Comparison of ENCODE assay signal across 8 mouse cellular contexts in the genomic region with DNA sequence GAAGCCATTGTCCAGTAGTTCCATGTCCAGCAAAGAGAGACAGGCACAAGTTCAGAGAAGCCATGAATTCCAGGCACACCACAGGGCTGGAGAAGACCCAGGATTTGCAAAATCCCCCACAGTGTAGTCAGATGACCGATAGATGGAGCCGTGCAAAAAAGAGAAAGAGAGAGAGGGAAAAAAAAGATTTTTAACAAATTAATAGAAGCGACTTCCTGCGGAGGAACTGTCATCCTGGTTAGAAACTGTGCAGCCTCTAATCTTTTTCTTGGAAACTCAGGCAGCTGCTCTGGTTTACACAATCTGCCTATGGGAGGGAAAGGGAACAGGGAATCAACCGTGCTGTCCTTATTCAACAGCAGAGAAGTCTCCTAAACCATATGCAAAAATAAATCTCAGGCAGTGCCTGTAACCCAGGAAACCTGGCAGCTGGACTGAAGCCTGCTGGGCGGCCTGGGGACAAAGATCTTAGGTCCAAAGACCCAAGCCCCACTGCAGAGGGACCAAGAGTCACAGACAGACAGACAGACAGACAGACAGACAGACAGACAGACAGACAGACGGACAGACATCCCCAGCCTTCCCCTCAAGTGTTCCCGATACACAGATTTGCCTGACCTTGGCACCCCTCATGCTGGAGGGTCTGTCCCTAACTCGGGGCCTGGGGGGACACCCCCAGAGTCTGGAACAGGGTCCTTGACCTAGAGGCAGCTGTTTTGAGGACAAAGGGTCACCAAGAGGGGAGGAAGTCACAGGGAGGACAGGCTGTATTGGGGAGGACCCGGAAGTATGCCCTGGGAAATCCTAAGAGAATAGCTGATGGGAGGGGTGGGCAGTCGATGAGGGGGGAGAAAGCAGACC. TPM values are rescaled to one million over a fixed set of nuclear protein-coding genes. Genes with fewer than 3 reads are reported as not detected.
A peak's percentile ranks its signal among the peaks of the same experiment; 100 is the strongest.
DNase-seq lines count a peak whose midpoint lies in the region; ATAC-seq and TF ChIP-seq lines count a peak whose summit lies in the region.

No protein-coding gene starts in this region.

- peaks cover 13% of the 10 kb centered on the region for H3K4me1 ChIP-seq in cortical plate, adult 2 months (ENCODE audit: control insufficient read depth, insufficient read depth, low read length)
- H3K4me1 ChIP-seq in heart, embryonic 12.5 days (replicated peaks) = peaks cover 30% of the 10 kb centered on the region
- H3K4me1 ChIP-seq in stomach, postnatal 0 days (replicated peaks; ENCODE audit: control insufficient read depth, insufficient read depth) = no peaks in the 10 kb centered on the region; the same call in none of the 2 replicates

- no peak overlapping the region for H3K4me3 ChIP-seq in cortical plate, adult 2 months (ENCODE audit: insufficient read depth, low read length)
- peak overlapping the region; percentile 6 for H3K4me3 ChIP-seq in heart, embryonic 12.5 days
- no peak overlapping the region for H3K4me3 ChIP-seq in stomach, postnatal 0 days (ENCODE audit: low read depth, low read length)

- no peak overlapping the region for H3K9ac ChIP-seq in heart, embryonic 12.5 days
- no peak overlapping the region for H3K9ac ChIP-seq in stomach, postnatal 0 days (ENCODE audit: low read length)

- TF ChIP-seq EP300 in stomach, postnatal 0 days (optimal IDR thresholded peaks at IDR 0.05) = peak; percentile 84

- peaks cover 71% of the 10 kb centered on the region for H3K27me3 ChIP-seq in heart, embryonic 12.5 days (replicated peaks)
- no peaks in the 10 kb centered on the region for H3K27me3 ChIP-seq in stomach, postnatal 0 days (ENCODE audit: control insufficient read depth, insufficient read depth, low read length)

- H3K27ac ChIP-seq in cortical plate, adult 2 months (ENCODE audit: insufficient read depth, low read length) = peak overlapping the region; percentile 94
- H3K27ac ChIP-seq in heart, embryonic 12.5 days (ENCODE audit: poor library complexity, severe bottlenecking) = peak overlapping the region; percentile 78
- H3K27ac ChIP-seq in stomach, postnatal 0 days (replicated peaks) = peak overlapping the region; percentile 91

- 0 out of 2 replicates have a peak, but pooled peaks cover 3% of the 10 kb centered on the region for H3K9me3 ChIP-seq in heart, embryonic 12.5 days (replicated peaks)
- no peaks in the 10 kb centered on the region for H3K9me3 ChIP-seq in stomach, postnatal 0 days (ENCODE audit: control insufficient read depth, low read length)

- 6% methylated on average over 11 of the region's 11 CpGs for WGBS in heart, embryonic 12.5 days
- WGBS in stomach, postnatal 0 days = 3% methylated on average over 11 of the region's 11 CpGs

- H3K4me2 ChIP-seq in heart, embryonic 12.5 days = peak overlapping the region; percentile 56
- peak overlapping the region; percentile 29 for H3K4me2 ChIP-seq in stomach, postnatal 0 days (replicated peaks; ENCODE audit: low read depth)

- peak; percentile 81 for DNase-seq in kidney, adult 11 months
- DNase-seq in kidney, adult 18-20 months = no peak
- peak; percentile 78 for DNase-seq in kidney, postnatal 14 days
- peak; percentile 58 for DNase-seq in mesoderm, embryonic 11.5 days (ENCODE audit: low read depth, low spot score)
- peak; percentile 35 for DNase-seq in stomach, postnatal 0 days (ENCODE audit: low spot score)
- no peak for DNase-seq in thymus, postnatal 25 days

- TF ChIP-seq CTCF in cortical plate, adult 2 months (IDR thresholded peaks at IDR 0.05; ENCODE audit: extremely low read depth, insufficient read depth, low read length) = no peak
- TF ChIP-seq CTCF in stomach, postnatal 0 days (IDR thresholded peaks at IDR 0.05; ENCODE audit: low read depth) = peak; percentile 68

- TF ChIP-seq POLR2A in cortical plate, adult 2 months (IDR thresholded peaks at IDR 0.05; ENCODE audit: extremely low read depth, insufficient read depth, low read length) = no peak

- H3K36me3 ChIP-seq in heart, embryonic 12.5 days = no peaks in the 10 kb centered on the region
- no peaks in the 10 kb centered on the region for H3K36me3 ChIP-seq in stomach, postnatal 0 days (ENCODE audit: control insufficient read depth, insufficient read depth, low read length)

- ATAC-seq in heart, embryonic 12.5 days (ENCODE audit: insufficient number of reproducible peaks, low FRiP score) = 0 out of 2 replicates have a peak, but pooled peaks have one; percentile 19
- peak; percentile 59; the same call in 1 of the 2 replicates for ATAC-seq in stomach, postnatal 0 days (ENCODE audit: low FRiP score, low TSS enrichment)

RNA-seq across cellular contexts. Expression of a gene that starts 9.1 kb away (rescaled TPM):
- polyA plus RNA-seq in cortical plate, adult 2 months (2012; rRNA removed) = 995 and 1,039 TPM in 2 replicates
- 1.1 and 1.4 TPM in 2 replicates for polyA plus RNA-seq in heart, embryonic 12.5 days (2016; fragmentation: Nextera tagmentation; extraction: Ambion mirVana)
- polyA plus RNA-seq in stomach, postnatal 0 days (2015; fragmentation: Nextera tagmentation; extraction: Ambion mirVana) = 4.5 and 4.8 TPM in 2 replicates

RNA-seq across cellular contexts. Expression of a gene that starts 28.7 kb away (rescaled TPM):
- 28.2 and 30.6 TPM in 2 replicates for polyA plus RNA-seq in cortical plate, adult 2 months (2012; rRNA removed)
- polyA plus RNA-seq in heart, embryonic 12.5 days (2016; fragmentation: Nextera tagmentation; extraction: Ambion mirVana) = 18.6 and 21.5 TPM in 2 replicates
- 17.1 and 18.7 TPM in 2 replicates for polyA plus RNA-seq in stomach, postnatal 0 days (2015; fragmentation: Nextera tagmentation; extraction: Ambion mirVana)

Comparison
In these comparisons a context has a peak if more than half of its experiments do, and no peak if none do; other contexts are left out.
1. DNase-seq: peak in kidney, adult 11 months (single experiment), kidney, postnatal 14 days (single experiment), mesoderm, embryonic 11.5 days (single experiment) and stomach, postnatal 0 days (single experiment); none in kidney, adult 18-20 months (single experiment) and thymus, postnatal 25 days (single experiment).
2. RNA of a gene that starts 9.1 kb away (polyA plus RNA-seq): 995 to 1,039 TPM in cortical plate, adult 2 months; 4.5 to 4.8 TPM in stomach, postnatal 0 days and 1.1 to 1.4 TPM in heart, embryonic 12.5 days; every median in the first group is over 100 times any median in the second.
3. Peak in every context shown above with its lines, with median percentiles within 50 percentile points of each other: H3K27ac ChIP-seq.